Mouse (Mus musculus) gastrocnemius, postnatal 14 days (tissue): ENCODE measurements around the gene Gm10553. TPM values are rescaled to one million over a fixed set of nuclear protein-coding genes. Genes with fewer than 3 reads are reported as not detected.
"Not testable (repeated sequence)": the region's sequence is repeated elsewhere in the genome, so short reads cannot be mapped to it uniquely, and the experiment has no call there.

Experiments used
- DNase-seq: peaks from one replicate; pipeline ENCODE4 v3.0.0; 2021; ENCODE audit warnings: mixed read lengths
- intact Hi-C: fragments of 180-260 bp; cut with DNase I; formaldehyde crosslinking; loops from one replicate; pipeline ENCODE4 v1.15.1; 2025; ENCODE audit warnings: low total_unique reads
- long read RNA-seq, 2 experiments: library from polyadenylated mRNA; stranded (forward); transcript quantifications; one replicate each; pipeline ENCODE4 v2.0.0; 2021
- total RNA-seq, 2 experiments: library from RNA; stranded (reverse); gene quantifications; 2 replicates each; pipeline ENCODE4 v1.2.3; 2021

The Gm10553 gene
- total RNA-seq, result not detected
- long read RNA-seq, experiment 1, result 0 reads
- long read RNA-seq, experiment 2, result 0 reads

DNA sequence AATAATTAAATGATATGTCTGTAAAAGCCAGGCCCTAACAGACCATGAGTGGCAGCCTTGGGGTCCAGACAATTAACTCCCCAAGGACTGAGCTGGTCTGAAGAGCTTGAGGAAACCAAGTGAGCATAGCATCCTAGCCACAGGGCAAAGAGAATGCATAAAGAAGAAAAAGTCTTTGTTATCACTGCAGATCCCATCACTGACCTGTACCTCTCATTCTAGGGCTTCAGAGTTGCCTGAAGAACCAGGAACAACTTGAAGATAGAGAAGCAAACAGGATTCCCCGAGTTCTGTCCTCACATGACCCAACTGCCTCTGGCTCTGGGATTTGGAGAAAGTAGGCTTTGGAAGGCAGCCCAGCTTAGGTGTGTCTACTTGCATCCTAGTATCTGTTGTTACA lies at the start of gene Gm10553:
Gene Gm10553, plus strand, starts transcription at position 301 of the 400 bp plus-strand sequence.
- DNase-seq, intact Hi-C loops: not testable (repeated sequence)

DNA sequence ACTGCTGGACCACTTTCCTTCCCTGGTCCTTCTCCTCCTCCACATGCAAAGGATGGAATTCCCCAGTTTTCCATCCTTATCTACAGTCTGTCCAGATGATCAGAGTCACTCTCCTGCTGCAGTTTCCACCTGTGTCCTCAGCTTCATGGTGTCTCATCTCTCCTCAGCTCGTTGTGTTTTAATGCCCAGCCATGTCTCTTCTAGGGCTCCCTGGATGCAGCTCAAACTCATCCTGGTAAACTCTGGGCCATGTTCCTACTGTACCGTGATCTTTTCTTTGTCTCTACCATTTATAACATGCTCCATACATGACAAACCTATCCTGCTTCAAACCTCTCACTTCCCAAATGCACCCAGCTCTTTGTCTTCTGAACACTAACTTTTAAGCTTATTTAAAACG lies 28.3 kb upstream of the Gm10553 start:
- intact Hi-C loops, result not testable (repeated sequence)

DNA sequence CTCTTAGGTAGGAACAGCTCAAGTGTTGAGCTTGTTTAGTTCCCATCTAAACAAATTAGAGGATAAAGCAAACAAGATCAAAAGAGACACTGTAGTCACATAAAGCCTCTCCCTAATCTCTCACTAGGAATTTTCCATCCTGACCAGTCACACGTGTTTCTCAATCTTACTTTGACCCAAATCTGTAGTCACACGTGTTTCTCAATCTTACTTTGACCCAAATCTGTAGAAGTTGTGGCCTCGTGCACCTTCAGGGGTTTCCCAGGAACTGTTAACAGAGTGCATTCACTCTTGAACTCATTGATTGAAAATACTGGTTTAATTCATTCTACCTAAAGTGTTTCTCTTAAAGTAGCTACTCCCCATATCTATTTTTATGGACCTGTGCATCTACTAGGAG lies 26.9 kb upstream of the Gm10553 start:
- intact Hi-C loops, DNase-seq: not testable (repeated sequence)

More for the DNA sequence above, 28.3 kb upstream of the Gm10553 start:
- not testable (repeated sequence) for DNase-seq

DNA sequence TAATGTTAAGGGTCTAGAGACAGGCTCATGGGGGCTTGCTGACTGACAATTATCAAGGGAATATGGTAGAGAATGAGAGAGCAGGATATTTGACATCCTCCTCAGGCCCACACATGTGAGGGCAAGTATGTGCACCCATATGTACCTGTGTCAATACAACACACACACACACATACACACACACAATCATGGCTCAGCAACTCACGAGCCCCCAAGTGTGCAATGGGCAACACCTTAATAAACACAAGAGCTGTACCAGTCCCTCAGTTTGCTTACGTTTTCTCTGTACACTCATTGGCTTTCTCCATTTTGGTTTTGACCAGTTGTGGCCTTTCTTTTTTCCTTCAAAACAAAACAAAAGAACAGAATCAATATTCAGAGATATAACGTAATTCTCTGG lies 15.2 kb upstream of the Gm10553 start:
- intact Hi-C loops, DNase-seq: not testable (repeated sequence)

DNA sequence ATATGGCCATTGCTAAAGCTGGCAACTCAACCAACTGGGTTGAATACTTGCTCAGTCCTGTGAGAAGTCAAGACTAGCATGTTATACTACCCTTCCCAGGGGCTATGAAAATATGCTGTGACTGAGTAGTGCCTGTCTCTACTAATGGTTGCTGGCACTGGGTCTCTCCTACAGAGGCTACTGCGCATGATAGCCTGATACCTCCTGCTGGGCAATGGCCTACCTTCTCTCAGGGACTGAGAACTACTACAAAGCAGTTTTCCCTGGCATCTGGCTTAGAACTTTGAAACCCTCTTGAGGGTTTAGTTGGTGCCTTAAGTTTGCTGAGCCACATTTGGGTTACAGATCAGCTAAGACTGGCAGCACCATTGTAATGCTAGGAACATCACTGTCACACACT lies 13.8 kb upstream of the Gm10553 start:
- intact Hi-C loops, DNase-seq: not testable (repeated sequence)

DNA sequence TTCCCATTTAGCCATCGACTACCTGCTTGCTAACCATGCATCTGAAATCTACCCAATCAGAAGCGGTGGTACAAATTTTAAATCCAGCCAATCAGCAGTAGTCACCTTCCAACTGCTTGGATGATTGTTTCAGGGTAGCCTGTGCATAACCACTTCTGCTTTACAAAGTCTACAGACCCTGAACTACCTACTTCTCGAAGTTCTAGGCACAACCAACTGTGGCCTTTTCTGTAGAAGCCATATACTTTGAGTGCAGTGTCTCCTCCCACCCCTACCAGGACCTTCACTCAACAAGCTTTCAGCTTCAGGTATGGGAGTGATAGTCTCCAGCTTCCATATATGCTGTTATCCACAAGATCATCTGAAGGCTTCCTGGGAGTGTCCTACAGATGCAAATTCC lies 7.8 kb upstream of the Gm10553 start:
- intact Hi-C loops, DNase-seq: not testable (repeated sequence)

DNA sequence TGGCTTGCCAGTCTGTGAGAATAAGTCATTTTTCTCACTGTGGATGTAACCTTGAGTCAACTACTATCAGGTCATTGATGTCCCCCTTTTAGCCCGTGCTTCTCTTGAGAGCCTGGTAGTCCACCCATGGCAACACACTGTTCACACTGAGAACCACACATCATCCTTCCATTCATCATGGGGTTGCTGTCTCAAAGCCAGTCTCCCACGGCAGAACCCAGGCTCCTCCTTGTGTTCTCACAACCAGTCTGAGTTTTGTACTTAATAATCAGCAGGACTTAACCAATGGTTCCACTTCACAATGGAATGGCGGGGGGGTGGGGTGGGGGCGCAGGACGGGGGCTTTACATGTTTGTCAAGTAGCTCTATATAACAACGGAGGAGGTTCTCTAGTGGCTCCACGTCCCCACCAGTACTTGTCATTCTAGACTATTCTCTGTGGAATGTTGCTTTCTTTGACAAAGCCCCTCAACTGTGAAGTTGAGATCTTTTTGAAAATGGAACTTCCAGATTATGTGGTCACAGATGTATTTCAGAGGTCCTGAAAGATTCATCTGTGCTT lies 6.9 kb upstream of the Gm10553 start:
- DNase-seq, intact Hi-C loops: not testable (repeated sequence)

DNA sequence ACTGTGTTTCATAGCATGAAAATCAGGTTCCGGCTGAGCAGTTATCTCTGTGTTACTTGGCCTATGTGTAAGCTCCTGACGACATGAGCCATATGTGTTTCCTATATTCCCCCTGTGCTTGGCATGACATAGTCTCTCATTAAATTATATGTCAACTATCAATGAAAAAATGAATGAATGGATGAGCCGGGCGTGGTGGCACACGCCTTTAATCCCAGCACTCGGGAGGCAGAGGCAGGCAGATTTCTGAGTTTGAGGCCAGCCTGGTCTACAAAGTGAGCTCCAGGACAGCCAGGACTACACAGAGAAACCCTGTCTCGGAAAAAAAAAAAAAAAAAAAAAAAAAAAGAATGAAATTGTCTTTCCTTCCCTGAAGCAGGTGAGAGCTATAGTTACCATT lies 883 bp upstream of the Gm10553 start:
- DNase-seq, intact Hi-C loops: not testable (repeated sequence)

DNA sequence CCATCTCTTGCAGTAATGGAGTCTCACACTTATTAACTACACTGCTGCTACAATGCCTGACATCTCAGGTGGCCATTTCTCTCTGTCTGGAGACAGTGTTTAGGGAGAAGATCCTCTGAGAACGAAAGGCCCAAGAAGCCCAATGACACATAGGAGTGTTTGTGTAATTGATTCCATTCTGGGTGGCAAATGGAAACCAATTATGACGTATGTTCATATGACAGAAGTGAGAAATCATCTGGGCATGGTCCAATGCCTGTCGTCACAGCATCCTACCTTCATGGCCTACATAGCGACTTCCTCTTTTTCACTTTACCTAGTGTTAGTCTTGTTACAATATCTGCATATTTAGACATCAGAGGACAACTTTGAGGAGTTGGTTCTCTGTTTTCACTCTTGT lies 1.8 kb downstream of the Gm10553 start:
- intact Hi-C loops, DNase-seq: not testable (repeated sequence)

DNA sequence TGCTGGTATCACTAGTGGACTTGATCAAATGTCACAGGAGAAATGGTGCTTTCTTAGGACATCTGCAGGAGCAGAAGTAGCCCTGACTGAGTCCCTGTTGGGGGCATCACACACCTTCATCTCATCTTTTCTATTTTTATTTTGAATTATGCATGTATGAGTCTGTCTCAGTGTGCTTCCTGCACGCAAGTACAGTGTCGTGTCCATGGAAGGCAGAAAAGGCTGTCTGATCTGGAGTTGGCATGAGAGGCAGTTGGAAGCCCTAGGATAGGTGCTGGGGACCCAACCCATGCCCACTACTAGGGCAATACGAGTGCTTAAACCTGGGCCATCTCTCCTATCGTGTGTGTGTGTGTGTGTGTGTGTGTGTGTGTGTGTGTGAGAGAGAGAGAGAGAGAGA lies 5.4 kb downstream of the Gm10553 start:
- intact Hi-C loops, DNase-seq: not testable (repeated sequence)

DNA sequence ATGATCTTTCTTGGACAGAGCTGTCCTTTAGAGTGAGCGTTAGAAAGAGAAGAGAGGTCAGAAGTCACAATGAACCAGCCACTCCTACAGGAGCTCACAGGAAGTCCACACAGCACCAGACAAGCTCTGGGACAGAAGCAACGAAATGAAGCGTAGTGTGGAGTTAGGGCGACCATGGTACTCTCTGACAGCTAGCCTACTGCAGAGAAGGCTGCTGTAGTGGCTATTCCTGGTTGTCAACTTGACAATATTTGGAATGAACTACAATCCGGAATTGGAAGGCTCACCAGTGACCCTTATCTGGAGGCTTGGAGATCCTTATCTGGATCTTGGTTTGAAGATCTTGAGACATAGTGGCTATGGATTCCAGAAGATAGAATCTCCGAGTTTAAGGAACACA lies 6.0 kb downstream of the Gm10553 start:
- intact Hi-C loops, DNase-seq: not testable (repeated sequence)

DNA sequence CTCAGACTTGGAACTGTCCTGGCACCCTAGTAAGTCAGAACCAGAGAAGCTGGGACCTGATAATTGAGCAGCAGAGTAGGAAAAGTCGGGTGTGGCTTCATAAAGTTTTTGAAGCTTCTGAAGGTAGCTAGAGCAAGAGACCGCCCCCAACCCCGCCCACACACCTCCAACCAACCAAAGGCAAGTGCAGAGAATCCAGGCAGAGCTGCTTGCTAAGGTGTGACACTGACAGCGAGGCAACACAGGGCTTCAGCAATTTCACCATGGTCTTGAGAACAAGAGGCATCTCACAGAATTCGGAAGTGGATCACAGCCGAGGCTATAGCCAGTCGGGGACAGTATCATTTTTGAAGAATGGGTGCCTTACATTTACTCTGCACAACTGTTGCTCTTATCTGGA lies 9.8 kb downstream of the Gm10553 start, which contains the start of gene A530032D15Rik:
Gene A530032D15Rik, minus strand, starts transcription at position 101 of the 400 bp plus-strand sequence.
- intact Hi-C loops, DNase-seq: not testable (repeated sequence)

DNA sequence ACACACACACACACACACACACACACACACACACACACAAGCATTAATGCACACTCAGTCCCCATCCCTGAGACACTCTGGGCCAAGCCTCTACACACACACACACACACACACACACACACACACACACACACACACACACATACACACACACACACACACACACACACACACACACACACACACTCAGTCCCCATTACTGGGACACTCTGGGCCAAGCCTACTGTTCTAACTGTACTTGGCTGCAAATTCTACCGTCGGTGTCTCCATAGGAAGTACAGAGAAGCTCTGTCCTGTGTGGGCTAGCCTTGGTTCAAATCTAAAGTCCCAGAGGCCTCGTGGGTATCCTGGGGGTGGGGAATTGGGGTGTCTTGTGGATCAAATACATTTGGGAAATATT lies 10.9 kb downstream of the Gm10553 start:
- DNase-seq, intact Hi-C loops: not testable (repeated sequence)

DNA sequence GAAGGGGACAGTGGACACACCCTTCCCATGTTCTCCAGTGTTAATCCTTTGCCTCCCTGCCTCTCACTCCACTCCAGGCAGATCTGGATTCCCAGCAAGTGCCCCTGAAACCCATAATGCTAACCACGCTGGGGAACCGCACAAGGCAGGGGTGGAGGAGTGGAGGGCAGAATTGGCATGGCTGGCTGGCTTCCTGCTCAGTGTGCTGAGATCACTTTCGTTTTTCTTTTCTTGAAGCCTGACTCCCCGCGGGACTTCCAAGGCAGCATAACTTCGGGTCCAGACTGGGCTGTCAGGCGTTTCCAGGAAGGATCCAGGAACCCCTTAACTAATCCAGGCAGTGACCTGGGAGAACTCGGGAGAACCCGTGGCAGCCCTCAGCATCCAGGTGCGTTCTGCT lies 11.6 kb downstream of the Gm10553 start:
- DNase-seq, intact Hi-C loops: not testable (repeated sequence)

DNA sequence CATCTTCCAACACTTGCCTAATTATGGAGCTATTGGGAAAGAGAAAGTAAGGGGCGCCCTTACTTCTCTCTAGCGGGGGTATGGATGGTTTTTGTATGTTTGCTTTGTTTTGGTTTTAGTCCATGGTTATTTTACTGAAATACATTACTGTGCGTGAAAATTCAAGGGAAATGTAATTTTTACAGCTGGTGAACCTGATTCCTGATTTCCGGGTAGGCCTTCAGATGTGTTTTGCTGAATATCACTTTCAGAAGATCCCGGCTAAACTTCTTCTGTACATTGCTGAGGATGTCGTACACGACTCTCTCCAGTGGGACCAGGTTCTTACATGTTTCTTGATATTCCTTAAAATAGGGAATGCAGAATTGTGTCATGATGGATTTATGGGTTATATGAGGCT lies 12.3 kb downstream of the Gm10553 start:
- intact Hi-C loops, result not testable (repeated sequence)

DNA sequence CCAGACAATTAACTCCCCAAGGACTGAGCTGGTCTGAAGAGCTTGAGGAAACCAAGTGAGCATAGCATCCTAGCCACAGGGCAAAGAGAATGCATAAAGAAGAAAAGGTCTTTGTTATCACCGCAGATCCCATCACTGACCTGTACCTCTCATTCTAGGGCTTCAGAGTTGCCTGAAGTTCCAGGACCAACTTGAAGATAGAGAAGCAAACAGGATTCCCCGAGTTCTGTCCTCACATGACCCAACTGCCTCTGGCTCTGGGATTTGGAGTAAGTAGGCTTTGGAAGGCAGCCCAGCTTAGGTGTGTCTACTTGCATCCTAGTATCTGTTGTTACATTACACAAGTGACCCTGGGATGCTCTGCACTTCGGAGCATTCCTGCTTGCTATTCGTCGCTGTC lies 12.9 kb downstream of the Gm10553 start:
- DNase-seq, intact Hi-C loops: not testable (repeated sequence)

More for the DNA sequence above, 12.3 kb downstream of the Gm10553 start:
- not testable (repeated sequence) for DNase-seq

DNA sequence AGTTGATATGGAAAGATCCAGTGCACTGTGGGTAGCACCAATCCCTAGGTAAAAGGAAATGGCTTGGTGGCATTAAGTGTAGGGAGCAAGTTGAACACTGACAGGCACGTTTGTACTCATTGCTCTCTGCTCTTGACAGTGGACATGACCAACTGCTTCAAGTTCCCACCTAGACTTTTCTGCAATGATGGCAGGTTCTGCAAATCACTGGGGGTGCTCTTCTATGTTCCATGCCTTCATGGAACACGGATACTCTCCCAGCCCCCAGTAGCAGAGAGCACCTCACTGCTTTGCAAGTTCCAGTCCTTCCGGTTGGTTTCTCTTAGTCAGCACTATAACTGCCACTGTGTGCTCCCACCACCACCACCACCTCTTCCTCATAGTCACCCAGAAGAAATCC lies 14.1 kb downstream of the Gm10553 start:
- DNase-seq, intact Hi-C loops: not testable (repeated sequence)

DNA sequence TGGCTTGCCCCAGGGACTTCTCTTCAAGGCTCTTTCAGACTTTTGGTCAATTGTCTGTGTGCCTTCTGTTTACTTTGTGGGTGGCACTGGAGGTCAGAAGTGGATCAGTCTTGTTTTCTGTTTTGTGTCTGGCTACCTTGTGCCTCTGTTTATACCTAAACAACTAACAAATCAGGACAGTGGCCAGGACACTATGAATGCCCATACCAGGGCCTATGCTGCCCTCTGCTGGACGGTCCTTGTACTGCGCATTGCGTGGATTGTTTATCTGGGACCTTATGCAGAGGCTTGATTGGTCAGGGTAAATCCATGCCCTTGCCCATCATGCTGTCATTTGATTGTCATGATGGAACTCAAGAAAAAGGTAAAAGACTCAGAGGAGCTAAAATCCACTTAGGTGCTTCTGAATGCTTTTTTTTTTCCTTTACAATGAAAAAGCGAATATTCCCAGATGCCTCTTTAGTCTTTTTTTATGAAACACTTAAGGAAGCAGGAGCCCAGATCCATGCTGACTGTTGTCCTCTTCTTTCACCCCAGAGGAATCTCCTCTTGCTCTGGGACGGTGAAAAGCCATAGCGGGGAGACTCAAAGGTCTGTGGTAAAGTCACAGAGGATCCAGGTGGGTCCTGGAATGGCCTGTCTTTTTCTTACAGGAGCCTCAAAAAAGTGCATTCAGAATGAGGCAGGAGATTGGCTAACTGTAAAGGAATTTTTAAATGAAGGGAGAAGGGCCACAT lies 14.9 kb downstream of the Gm10553 start:
- DNase-seq, intact Hi-C loops: not testable (repeated sequence)

DNA sequence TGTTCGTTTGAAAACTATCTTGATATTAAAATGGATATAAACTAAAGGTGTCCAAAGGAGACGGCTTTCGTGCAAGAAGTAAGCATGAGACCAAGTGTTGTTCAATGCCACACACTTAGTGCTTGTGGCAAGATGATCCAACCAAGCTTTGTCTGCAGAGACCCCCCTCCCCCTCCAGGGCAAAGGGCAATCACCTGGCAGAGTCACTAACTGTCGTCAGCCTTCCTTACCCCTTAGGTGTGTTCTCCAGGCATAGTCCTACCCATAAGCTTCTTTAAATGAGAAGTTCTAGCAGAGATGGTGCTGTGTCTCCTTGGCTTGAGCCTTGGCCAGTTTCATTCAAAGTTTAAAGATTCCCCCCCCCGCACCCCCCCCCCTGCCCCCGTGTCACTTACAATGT lies 17.6 kb downstream of the Gm10553 start:
- intact Hi-C loops, DNase-seq: not testable (repeated sequence)

DNA sequence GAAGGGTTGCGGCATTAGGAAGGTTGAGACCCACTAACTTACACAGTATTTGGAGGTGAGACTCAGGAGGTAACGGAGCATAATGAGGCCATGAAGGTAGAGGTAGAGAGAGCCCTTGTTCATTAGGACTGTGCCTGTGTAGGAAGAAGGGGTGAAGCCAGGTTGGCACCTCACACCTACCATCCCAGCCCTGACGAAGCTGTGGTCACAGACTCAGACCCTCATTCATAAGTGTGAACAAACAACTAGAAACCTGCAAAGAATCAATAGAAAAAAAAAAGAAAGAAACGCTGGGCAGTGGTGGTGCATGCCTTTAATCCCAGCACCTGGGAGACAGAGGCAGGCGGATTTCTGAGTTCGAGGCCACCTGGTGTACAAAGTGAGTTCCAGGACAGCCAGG lies 18.4 kb downstream of the Gm10553 start:
- DNase-seq, intact Hi-C loops: not testable (repeated sequence)

DNA sequence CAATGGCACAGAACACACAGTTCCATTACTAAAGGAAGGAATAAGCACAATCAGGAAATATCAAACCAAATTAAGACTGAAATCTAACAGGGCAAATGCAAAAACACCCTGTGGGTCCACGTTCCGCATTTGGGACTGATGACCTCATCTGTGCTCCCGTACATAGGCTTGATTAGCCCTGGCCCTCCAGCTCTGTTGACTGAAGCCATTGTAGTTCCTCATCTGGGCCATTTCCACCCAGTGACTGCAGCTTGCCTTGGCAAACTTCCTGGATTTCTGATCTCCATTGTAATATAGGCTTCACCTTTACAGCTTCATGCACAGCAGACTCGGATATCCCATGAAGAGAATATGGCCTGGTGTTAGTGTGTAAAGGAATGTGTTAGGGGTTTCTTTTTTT lies 21.9 kb downstream of the Gm10553 start:
- DNase-seq, intact Hi-C loops: not testable (repeated sequence)
